Mouse (Mus musculus) regulatory T cell (primary cell): ENCODE results near the gene Mrpl52.

Source experiments
- in situ Hi-C: fragments of 300-600 bp; cut with MboI, MseI; formaldehyde crosslinking; loops from one replicate; pipeline ENCODE4 v1.15.1; 2025; ENCODE audit warnings: high pct_unique_total_duplicates

Mrpl52 gene

DNA sequence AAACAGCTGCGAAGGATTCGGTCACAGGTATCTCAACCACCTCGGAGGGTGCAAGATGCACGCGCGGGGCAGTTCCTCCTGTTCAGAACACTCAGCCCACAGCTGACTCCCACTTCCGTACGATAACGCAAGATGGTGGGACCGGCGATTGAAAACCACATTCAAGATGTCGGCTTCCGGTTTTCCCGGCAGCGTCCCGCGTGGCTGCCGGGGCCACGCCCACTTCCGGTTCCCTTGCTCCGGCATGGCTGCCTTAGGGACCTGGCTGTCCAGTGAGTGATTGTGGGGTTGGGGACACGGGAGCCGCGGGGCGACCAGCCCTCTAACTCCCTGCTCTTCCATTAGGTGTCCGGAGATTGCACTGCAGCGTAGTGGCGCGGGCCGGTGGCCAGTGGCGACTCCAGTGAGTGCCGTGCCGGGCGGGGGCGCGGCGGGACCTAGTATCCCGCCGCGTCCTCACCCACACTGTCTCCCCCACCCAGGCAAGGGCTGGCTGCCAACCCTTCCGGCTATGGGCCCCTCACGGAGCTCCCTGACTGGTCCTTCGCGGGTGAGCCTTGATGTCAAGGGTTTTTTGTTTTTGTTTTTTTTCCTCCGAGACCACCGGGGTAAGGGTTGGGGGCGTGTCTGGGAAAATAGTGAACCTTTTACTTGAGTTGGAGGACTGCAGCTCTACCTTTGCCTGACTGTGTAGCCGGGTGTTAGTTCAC lies at the start of gene Mrpl52:
Gene Mrpl52 (plus strand): TSS at position 221 of the 710 bp plus-strand sequence.
- in situ Hi-C loops = loop anchor here (5.0 kb wide), 1 partner anchor 195 kb away; no protein-coding TSS in a partner anchor

DNA sequence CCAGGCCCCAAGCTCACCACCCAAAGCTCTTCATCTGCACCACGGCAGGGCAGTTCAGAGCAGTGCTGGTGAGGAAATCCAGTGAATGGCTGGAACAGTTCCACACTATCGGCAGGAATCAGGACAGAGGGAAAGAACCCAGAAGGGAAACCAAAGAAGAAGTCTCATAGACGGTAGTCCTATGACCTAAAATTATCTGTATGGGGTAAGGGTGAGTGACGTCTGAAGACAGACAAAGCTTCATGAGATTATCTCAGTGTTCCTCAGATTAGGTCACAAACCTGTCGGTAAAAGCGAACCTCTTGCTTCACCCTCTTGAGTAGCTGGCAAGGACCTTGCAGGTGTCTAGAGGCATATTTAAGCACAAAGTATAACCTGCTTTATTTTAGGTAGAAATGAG lies 49.5 kb upstream of the Mrpl52 start:
- in situ Hi-C loops = no loop called here

- in situ Hi-C loops = no loop called here
These were observed 47.1 kb upstream of the Mrpl52 start for GRCm38 (mm10) chr14:54379571-54379970.

- in situ Hi-C loops = no loop called here
These were observed 46.1 kb upstream of the Mrpl52 start for GRCm38 (mm10) chr14:54380616-54381015.

DNA sequence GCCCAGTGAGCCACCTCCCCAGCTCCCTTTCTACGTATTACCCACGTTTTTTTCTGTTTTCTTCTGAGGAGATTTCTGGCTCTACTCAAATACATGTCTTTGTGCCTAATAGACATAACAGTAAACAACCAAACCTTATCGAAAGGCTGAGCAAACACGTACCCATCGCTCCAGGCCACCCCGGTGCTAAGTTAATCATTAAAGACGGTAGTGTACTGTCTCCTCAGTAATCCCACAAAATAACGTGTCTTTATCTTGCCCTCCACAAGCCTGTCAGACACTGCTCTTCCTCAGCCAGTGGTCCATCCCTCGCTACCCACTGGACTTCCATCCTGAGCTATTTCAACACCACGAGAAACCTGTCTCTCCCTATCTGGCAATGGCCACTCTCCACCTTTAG lies 44.9 kb upstream of the Mrpl52 start:
- in situ Hi-C loops = no loop called here

DNA sequence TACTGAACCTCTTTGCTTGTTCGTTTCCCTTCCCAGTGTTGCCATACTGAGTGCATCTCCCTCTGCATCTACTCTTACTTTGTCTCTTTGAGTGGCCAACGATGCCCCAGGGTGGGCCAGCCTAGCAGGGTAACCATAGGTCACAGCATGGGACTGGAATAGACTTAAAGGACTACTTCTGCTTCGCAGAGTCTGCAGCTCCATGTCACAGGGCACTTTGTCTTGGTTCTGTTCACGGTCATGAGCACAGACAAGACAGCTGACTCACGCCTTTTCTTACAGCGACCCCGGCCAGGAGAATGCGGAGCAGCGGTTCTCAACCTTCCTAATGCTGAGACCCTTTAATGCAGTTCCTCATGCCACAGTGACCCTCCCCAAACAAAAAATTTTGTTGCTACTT lies 44.1 kb upstream of the Mrpl52 start:
- in situ Hi-C loops = no loop called here

GRCm38 (mm10) chr14:54383355-54383771 lies 43.3 kb upstream of the Mrpl52 start:
- in situ Hi-C loops = no loop called here

- in situ Hi-C loops = no loop called here
These were observed 42.3 kb upstream of the Mrpl52 start for GRCm38 (mm10) chr14:54384396-54384795.

DNA sequence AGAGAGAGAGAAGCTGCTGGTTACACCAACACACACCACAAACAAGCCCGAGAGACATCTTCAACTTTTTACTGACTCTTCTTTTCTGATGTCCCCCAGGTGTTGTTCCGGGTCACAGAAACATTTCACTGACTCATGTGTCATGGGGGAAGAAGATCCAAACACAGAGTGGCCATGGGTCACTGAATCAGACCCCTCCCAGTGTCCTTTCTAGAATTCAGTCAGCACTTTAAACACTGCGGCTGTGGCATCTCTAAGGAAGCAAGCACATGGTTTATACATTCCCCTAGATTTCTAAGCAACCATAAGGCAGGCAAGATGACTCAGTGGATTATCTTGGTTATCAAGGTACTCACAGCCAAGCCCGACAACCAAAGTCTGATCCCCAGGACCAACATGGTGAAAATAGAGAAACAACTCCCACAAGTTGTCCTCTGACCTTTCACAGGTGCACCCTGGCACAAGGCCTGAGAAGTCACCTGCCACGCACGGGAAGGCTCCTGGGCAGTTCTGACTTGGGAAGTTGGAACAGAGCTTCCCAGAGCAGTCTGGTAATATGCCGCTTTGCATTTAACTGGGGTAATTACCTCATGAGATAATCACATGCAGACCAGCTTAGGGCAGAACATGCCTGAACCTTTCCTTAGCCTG lies 40.6 kb upstream of the Mrpl52 start:
- in situ Hi-C loops = no loop called here

GRCm38 (mm10) chr14:54387546-54387945 lies 39.2 kb upstream of the Mrpl52 start:
- in situ Hi-C loops = no loop called here

DNA sequence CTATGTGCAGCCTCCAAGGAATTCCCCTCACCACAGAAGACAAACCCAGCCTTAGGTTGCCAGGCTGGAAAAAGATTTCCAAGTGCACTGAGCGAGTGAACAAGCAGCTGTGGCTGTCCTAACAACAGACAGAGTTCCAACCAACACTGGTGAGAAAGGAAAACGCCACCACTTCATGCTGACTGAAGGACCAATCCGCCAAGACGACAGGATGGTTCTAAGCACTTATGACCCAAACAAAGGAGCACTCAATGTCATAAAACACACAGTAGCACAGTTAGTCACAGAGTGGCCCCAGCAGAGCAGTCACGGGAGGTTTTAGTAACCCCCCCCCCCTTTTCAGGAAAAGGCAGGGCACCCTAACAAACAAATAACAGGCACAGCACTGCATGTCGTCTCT lies 35.9 kb upstream of the Mrpl52 start:
- in situ Hi-C loops = no loop called here

DNA sequence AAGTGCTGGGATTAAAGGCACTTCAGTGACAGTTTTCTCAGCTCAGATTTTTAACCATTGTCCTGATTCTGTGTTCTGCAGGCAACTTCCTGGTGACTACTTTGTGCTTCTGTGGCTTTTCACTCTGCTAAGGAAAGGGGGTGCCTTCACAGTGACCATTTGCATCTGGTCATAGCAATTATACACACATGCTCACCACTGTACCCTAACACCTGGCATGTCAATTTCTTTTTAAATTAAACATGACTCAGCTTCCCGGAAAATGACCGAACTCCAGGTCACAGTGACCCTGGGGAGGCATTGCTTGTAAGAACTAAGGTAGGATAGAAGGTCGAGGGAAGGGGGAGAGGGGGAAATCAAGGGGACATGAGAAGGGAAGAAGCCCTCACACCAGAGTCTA lies 32.9 kb upstream of the Mrpl52 start:
- in situ Hi-C loops = no loop called here

DNA sequence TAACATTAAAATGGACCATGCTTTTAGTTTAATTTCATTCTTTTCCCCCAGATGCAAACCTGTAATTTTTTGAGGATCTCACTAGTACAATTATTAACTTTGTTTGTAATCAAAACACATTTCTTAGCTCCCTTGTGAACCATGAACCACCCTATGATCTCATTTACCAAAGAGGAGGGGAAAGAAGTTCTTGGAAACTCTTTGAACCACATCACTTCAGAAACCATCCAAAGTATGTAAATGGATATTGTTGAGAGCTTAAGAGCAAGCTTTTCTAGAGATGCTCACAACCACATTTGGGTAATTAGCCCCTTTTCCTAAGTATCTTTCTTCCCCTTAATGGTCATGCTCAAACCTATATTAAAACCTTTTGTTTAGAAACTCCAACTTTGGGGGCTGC lies 32.4 kb upstream of the Mrpl52 start:
- in situ Hi-C loops = no loop called here

- in situ Hi-C loops = no loop called here
These were observed 30.0 kb upstream of the Mrpl52 start for GRCm38 (mm10) chr14:54396685-54397084.

- in situ Hi-C loops = no loop called here
These were observed 28.7 kb upstream of the Mrpl52 start for GRCm38 (mm10) chr14:54397872-54398527.

DNA sequence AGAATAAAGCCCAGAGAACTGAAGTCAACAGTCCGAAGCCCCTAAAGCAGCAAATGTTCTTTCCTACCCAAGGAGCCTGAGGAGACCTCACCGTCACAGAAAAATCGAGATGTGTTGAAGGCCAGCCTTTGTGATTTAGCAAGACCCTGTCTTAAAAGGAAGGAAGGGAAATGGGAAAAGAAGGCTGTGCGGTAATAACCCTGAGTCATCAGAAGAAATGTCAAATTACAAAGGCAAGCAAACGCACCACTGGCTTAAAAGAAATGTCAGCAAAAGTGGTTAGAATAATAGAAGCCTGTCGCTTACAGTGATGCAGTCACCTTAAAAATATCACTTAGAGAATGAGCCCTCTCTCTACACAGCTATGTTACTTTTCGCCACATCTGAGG lies 28.2 kb upstream of the Mrpl52 start:
- in situ Hi-C loops = no loop called here

- in situ Hi-C loops = no loop called here
These were observed 27.8 kb upstream of the Mrpl52 start for GRCm38 (mm10) chr14:54398921-54399382.

DNA sequence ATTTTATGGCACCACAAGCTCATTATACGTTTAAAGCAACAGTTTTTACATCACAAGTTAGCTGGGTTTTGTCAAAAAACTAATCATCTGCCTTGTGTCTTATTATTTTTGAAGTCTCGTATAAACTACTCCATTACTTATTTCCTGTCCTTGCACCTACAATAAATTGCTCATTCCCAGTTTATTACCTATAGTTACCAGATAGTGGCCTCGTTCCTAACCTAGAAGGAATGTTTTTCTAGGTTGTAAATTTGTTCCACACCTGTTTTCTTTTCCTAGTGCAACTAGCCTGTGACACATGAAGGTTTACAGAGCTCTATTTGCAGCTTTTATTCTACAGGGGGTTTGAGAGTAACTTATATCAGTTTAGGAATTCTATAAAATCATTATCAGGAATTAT lies 25.0 kb upstream of the Mrpl52 start:
- in situ Hi-C loops = no loop called here

DNA sequence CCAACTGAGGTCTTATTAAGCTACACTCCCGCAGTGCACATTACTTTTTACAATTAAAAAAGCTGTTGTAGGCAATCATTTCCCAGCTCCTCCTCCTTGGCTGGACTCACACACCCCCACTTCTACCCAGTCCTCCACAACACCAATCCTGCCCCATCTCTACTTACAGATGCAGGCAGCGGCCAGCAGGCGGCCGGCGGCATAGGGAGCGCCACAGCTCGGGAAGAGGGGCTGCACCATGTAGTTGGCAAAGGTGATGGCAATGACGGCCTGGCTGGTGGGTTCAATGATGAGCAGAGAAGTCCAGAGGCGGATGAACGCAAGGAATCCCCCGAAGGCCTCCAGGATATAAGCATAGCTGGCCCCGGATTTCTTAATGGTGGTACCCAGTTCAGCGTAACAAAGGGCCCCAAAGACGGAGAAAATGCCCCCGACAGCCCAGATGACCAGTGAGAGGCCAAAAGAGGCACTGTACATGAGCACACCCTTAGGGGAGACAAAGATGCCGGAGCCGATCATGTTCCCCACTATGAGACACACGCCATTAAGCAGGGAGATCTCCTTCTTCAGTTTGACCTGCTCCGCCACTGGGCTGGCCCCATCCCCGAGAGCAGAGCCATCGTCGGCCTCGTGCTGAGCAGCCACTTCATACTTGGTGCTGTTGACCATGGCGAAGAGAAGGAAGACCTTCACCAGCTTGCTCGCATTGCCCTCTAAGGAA lies 18.2 kb upstream of the Mrpl52 start:
- in situ Hi-C loops = no loop called here

- in situ Hi-C loops = no loop called here
These were observed 17.6 kb upstream of the Mrpl52 start for GRCm38 (mm10) chr14:54409057-54409645.

DNA sequence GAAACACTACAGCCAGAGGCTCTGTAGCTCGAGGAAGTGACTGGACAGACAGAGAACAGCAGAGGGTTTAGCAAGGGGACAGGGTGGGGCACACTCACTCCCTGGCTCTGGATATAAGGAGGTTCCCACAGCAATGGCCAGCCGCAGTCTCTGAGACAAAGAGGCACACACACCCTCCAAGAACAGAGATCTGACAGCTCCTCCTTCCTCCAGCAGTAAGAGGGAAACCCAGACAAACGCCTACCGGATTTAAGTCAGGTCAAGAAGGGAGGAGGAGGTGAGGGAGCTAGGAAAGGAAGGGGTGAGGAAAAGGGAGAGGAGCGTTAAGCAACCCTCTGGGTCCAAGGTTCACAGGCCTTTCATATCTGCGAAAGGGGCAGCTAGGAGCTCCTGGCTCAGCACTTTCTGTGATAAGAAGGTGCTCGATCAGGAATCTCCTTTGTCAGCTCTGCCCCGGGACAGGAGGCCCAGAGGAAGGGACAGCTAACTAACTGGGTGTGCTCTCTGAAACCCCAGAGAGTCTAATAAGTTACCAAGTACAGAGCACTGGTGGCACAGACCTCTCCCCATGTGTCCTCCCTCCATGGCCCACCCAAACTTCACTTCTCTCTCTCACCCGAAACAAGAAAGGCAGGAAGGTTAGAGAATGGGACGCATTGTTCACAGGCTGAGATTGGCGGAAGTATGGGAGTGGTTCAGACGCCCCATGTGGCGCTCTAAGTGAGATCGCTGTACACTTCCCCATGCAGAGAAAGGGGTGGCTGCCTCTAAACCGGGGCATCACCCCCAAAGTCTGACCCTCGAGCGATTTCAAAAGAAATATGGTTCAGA lies 16.5 kb upstream of the Mrpl52 start:
- in situ Hi-C loops = no loop called here
